8 mouse cellular contexts compared by ENCODE assay signal in genomic region chr17:47833628-47834481, GRCm38 (mm10). TPM values are rescaled to one million over a fixed set of nuclear protein-coding genes. Genes with fewer than 3 reads are reported as not detected.
A peak's percentile ranks its signal among the peaks of the same experiment; 100 is the strongest.
DNase-seq lines count a peak whose midpoint lies in the region; ATAC-seq and TF ChIP-seq lines count a peak whose summit lies in the region.

No protein-coding gene starts in this region.

- no peaks in the 10 kb centered on the region for H3K36me3 ChIP-seq in megakaryocyte, embryonic 14.5 days (replicated peaks; ENCODE audit: low read length)
- no peaks in the 10 kb centered on the region for H3K36me3 ChIP-seq in forebrain, postnatal 0 days (ENCODE audit: insufficient read depth)
- no peaks in the 10 kb centered on the region for H3K36me3 ChIP-seq in liver, embryonic 11.5 days (ENCODE audit: control insufficient read depth, insufficient read depth, low read length)

- 4% methylated on average over 45 of the region's 45 CpGs for WGBS in forebrain, postnatal 0 days
- 2% methylated on average over 45 of the region's 45 CpGs for WGBS in liver, embryonic 11.5 days

- peaks cover 24% of the 10 kb centered on the region for H3K9me3 ChIP-seq in megakaryocyte, embryonic 14.5 days
- no peaks in the 10 kb centered on the region for H3K9me3 ChIP-seq in forebrain, postnatal 0 days (ENCODE audit: low read length)
- no peaks in the 10 kb centered on the region for H3K9me3 ChIP-seq in liver, embryonic 11.5 days (ENCODE audit: control insufficient read depth, low read length)

- no peak overlapping the region for H3K9ac ChIP-seq in forebrain, postnatal 0 days
- H3K9ac ChIP-seq in liver, embryonic 11.5 days (ENCODE audit: low read depth, low read length): peak overlapping the region; percentile 64

- peak overlapping the region; percentile 88 for H3K4me3 ChIP-seq in megakaryocyte, embryonic 14.5 days (replicated peaks)
- peak overlapping the region; percentile 48 for H3K4me3 ChIP-seq in forebrain, postnatal 0 days (ENCODE audit: low read depth, low read length)
- H3K4me3 ChIP-seq in liver, embryonic 11.5 days (ENCODE audit: low read depth, low read length): peak overlapping the region; percentile 63

- H3K4me1 ChIP-seq in megakaryocyte, embryonic 14.5 days: peaks cover 46% of the 10 kb centered on the region
- H3K4me1 ChIP-seq in forebrain, postnatal 0 days (ENCODE audit: insufficient read depth): no peaks in the 10 kb centered on the region
- peaks cover 16% of the 10 kb centered on the region for H3K4me1 ChIP-seq in liver, embryonic 11.5 days (replicated peaks; ENCODE audit: control insufficient read depth, insufficient read depth, low read length)

- no peak for TF ChIP-seq CTCF in forebrain, postnatal 0 days (IDR thresholded peaks at IDR 0.05; ENCODE audit: low read depth)

- DNase-seq in forebrain, postnatal 0 days: no peak
- DNase-seq in liver, embryonic 11.5 days (ENCODE audit: low spot score): peak; percentile 51
- peak; percentile 37 for DNase-seq in retina, embryonic 14.5 days (ENCODE audit: low spot score)
- no peak for DNase-seq in thymus, postnatal 4 days
- no peak for DNase-seq in gastrocnemius, adult 8-10 months (ENCODE audit: low spot score in 2 of 2)
- no peak for DNase-seq in layer of hippocampus, postnatal 14 days (ENCODE audit: low spot score in 2 of 2)

- H3K4me2 ChIP-seq in forebrain, postnatal 0 days (ENCODE audit: low read depth): peak overlapping the region; percentile 98
- peak overlapping the region; percentile 70 for H3K4me2 ChIP-seq in liver, embryonic 11.5 days

- H3K27ac ChIP-seq in forebrain, postnatal 0 days (ENCODE audit: low read depth, low read length): no peak overlapping the region
- peak overlapping the region; percentile 49 for H3K27ac ChIP-seq in liver, embryonic 11.5 days (ENCODE audit: low read depth, low read length)

- peaks cover 91% of the 10 kb centered on the region for H3K27me3 ChIP-seq in megakaryocyte, embryonic 14.5 days (replicated peaks)
- H3K27me3 ChIP-seq in forebrain, postnatal 0 days (ENCODE audit: insufficient read depth, low read length): peaks cover 33% of the 10 kb centered on the region
- peaks cover 35% of the 10 kb centered on the region for H3K27me3 ChIP-seq in liver, embryonic 11.5 days (replicated peaks; ENCODE audit: control insufficient read depth, insufficient read depth, low read length)

- no peak for ATAC-seq in megakaryocyte, adult 5-6 weeks (ENCODE audit: poor library complexity, severe bottlenecking)
- no peak for ATAC-seq in forebrain, postnatal 0 days
- ATAC-seq in liver, embryonic 11.5 days (replicated peaks; ENCODE audit: low FRiP score): no peak

RNA-seq across cellular contexts. Expression of gene Mdfi, which starts 0.6 kb away (rescaled TPM):
- polyA plus RNA-seq in megakaryocyte, embryonic 14.5 days (2012; ENCODE audit: insufficient read depth, low replicate concordance): 10.4 TPM in 1 of 2 replicates, not detected in the other
- total RNA-seq in megakaryocyte, adult 5-6 weeks (2015): not detected in 2 replicates
- not detected in 2 replicates for total RNA-seq in megakaryocyte, adult 5-6 weeks (2017)
- 9.5 and 17.5 TPM in 2 replicates for total RNA-seq in forebrain, postnatal 0 days (2014; rRNA removed)
- polyA plus RNA-seq in forebrain, postnatal 0 days (2015; fragmentation: Nextera tagmentation; extraction: Ambion mirVana): 0.99 and 1.3 TPM in 2 replicates
- 15.9 and 16.3 TPM in 2 replicates for polyA plus RNA-seq in liver, embryonic 11.5 days (2014; fragmentation: Nextera tagmentation; extraction: Ambion mirVana)
- total RNA-seq in gastrocnemius, adult 8-10 months (2022): 1 to 10 TPM in 1 of 4 experiments, under 1 TPM in 3; 0.32 to 1.4 (median 0.55) TPM
- total RNA-seq in layer of hippocampus, postnatal 14 days (2021): 1 to 10 TPM; 1.4 to 1.8 TPM

Comparison
In these comparisons a context has a peak if more than half of its experiments do, and no peak if none do; other contexts are left out.
1. DNase-seq: peak in liver, embryonic 11.5 days (single experiment) and retina, embryonic 14.5 days (single experiment); none in forebrain, postnatal 0 days (single experiment), thymus, postnatal 4 days (single experiment), gastrocnemius, adult 8-10 months (0 of 2) and layer of hippocampus, postnatal 14 days (0 of 2).
2. Peak in every context shown above with its lines, with median percentiles within 50 percentile points of each other: H3K4me3 ChIP-seq.